Mouse (Mus musculus): ENCODE measurements around the gene Tbc1d22b. TPM values are rescaled to one million over a fixed set of nuclear protein-coding genes. Genes with fewer than 3 reads are reported as not detected.

Tbc1d22b gene
- total and polyA plus RNA-seq, 3 experiments = 8.0 to 53.8 (median 30.7) TPM

DNA sequence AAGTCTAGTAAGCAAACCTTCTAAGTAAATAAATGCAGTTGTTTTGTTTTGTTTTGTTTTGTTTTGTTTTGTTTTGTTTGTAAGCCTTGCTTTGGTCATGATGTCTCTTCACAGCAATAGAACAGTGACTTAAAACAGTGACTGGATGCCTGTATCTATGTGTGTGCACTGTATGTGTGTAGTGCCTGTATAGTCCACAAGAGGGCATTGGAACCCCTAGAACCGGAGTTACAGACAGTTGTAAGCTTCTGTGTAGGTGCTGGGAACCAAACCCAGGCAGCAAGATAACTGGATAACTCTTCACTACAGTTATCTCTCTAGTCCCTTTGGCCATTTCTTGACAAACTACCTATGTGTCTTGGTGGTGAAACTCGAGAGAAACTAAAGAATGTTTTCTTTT, 24.0 kb upstream of the Tbc1d22b start:
- 0 out of 4 replicates have a peak, but pooled peaks cover 0 to 4% of the 10 kb centered on the region in 2 experiments for H3K4me1 ChIP-seq (ENCODE audit: control insufficient read depth in 1 of 2, insufficient read depth in 2 of 2, low read length in 2 of 2)
- no peaks in the 10 kb centered on the region for H3K9me3 ChIP-seq (replicated peaks; ENCODE audit: insufficient read depth, low read length)
- H3K9ac ChIP-seq (ENCODE audit: control insufficient read depth, low read depth, low read length, poor library complexity, severe bottlenecking) = no peak overlapping the region
- no peak overlapping the region for H3K27ac ChIP-seq (ENCODE audit: control insufficient read depth, low read depth, low read length)
- no peaks in the 10 kb centered on the region for H3K79me2 ChIP-seq (ENCODE audit: control insufficient read depth, insufficient read depth, low read length, poor library complexity)
- no peak for DNase-seq (ENCODE audit: low read depth, low spot score)
- no peaks in the 10 kb centered on the region for H3K27me3 ChIP-seq (ENCODE audit: control insufficient read depth in 1 of 2, insufficient read depth in 2 of 2, low read length in 2 of 2)
- H3K4me3 ChIP-seq (ENCODE audit: control insufficient read depth in 1 of 2, insufficient read depth in 1 of 2, low read depth in 2 of 2, low read length in 2 of 2) = no peak overlapping the region
- no peaks in the 10 kb centered on the region; a peak in 1 of 4 replicates for H3K36me3 ChIP-seq (ENCODE audit: control insufficient read depth in 1 of 2, insufficient read depth in 2 of 2, low read length in 2 of 2)
- TF ChIP-seq USF1 (IDR thresholded peaks at IDR 0.05; ENCODE audit: low read depth, low read length) (no peak), HCFC1 (IDR thresholded peaks at IDR 0.05; ENCODE audit: low read depth, low read length) (no peak), CTCF (IDR thresholded peaks at IDR 0.05 in 2 of 3, conservative IDR thresholded peaks at IDR 0.05 in 1 of 3; ENCODE audit: control insufficient read depth in 1 of 3, insufficient read depth in 1 of 3, low read depth in 2 of 3, low read length in 3 of 3, poor library complexity in 1 of 3, severe bottlenecking in 1 of 3) (peak in 2 of 3 experiments; percentile 28 to 38; a peak in 3 of 6 replicates), MYC (IDR thresholded peaks at IDR 0.05; ENCODE audit: low read depth, low read length) (no peak), MXI1 (IDR thresholded peaks at IDR 0.05; ENCODE audit: low read depth, low read length) (no peak), NRF1 (IDR thresholded peaks at IDR 0.05; ENCODE audit: insufficient read depth, low read depth, low read length, poor library complexity, severe bottlenecking) (no peak)

- Histone ChIP-seq H3K36me3 (ENCODE audit: control insufficient read depth in 1 of 2, insufficient read depth in 2 of 2, low read length in 2 of 2) (peaks cover 0 to 13% of the 10 kb centered on the region in 2 experiments; a peak in 2 of 4 replicates), H3K9me3 (replicated peaks; ENCODE audit: insufficient read depth, low read length) (no peaks in the 10 kb centered on the region), H3K4me3 (ENCODE audit: control insufficient read depth in 1 of 2, insufficient read depth in 1 of 2, low read depth in 2 of 2, low read length in 2 of 2) (no peak overlapping the region), H3K27me3 (ENCODE audit: control insufficient read depth in 1 of 2, insufficient read depth in 2 of 2, low read length in 2 of 2) (no peaks in the 10 kb centered on the region), H3K9ac (ENCODE audit: control insufficient read depth, low read depth, low read length, poor library complexity, severe bottlenecking) (no peak overlapping the region), H3K4me1 (ENCODE audit: control insufficient read depth in 1 of 2, insufficient read depth in 2 of 2, low read length in 2 of 2) (peaks cover 3 to 23% of the 10 kb centered on the region in 2 experiments; a peak in 3 of 4 replicates), H3K27ac (ENCODE audit: control insufficient read depth, low read depth, low read length) (no peak overlapping the region), H3K79me2 (ENCODE audit: control insufficient read depth, insufficient read depth, low read length, poor library complexity) (no peaks in the 10 kb centered on the region)
- peak; percentile 68 for DNase-seq (ENCODE audit: low read depth, low spot score)
- peak; percentile 50 for TF ChIP-seq SMC3 (IDR thresholded peaks at IDR 0.05; ENCODE audit: low read depth, low read length)
- no peak for TF ChIP-seq GABPA (IDR thresholded peaks at IDR 0.05; ENCODE audit: low read depth, low read length)
- peak; percentile 77 for TF ChIP-seq RAD21 (IDR thresholded peaks at IDR 0.05; ENCODE audit: low read depth, low read length)
- no peak for TF ChIP-seq KAT2A (conservative IDR thresholded peaks at IDR 0.05; ENCODE audit: low read depth, low read length)
- TF ChIP-seq ZC3H11A (IDR thresholded peaks at IDR 0.05; ENCODE audit: low read depth, low read length) = peak; percentile 42; the same call in 1 of the 2 replicates
- TF ChIP-seq CTCF (IDR thresholded peaks at IDR 0.05 in 2 of 3, conservative IDR thresholded peaks at IDR 0.05 in 1 of 3; ENCODE audit: control insufficient read depth in 1 of 3, insufficient read depth in 1 of 3, low read depth in 2 of 3, low read length in 3 of 3, poor library complexity in 1 of 3, severe bottlenecking in 1 of 3) = peak; percentile 65 to 72 (median 69)
- TF ChIP-seq ELF1 (IDR thresholded peaks at IDR 0.05; ENCODE audit: low read depth, low read length) = 0 out of 2 replicates have a peak, but pooled peaks have one; percentile 26
- 0 out of 2 replicates have a peak, but pooled peaks have one; percentile 21 for TF ChIP-seq SIN3A (IDR thresholded peaks at IDR 0.05; ENCODE audit: low read length)
These were observed 20.9 kb upstream of the Tbc1d22b start for GRCm38 (mm10) chr17:29528568-29529187.

Measured in MEL (cell line).